Mouse (Mus musculus) myocyte (in vitro differentiated cells): ENCODE data around the gene Cd9.

ENCODE experiments used
- E2F4 ChIP-seq: IDR thresholded peaks from one replicate; pipeline ENCODE4 v1.6.1; 2011; ENCODE audit warnings: mild to moderate bottlenecking, control low read depth, moderate library complexity; ENCODE audit not compliant: insufficient read depth
- MAX ChIP-seq: IDR thresholded peaks from one replicate; pipeline ENCODE4 v1.6.1; 2011; ENCODE audit warnings: low read depth, mild to moderate bottlenecking, control low read depth
- MYOD1 ChIP-seq, 3 experiments: IDR thresholded peaks; one replicate each; pipeline ENCODE4 v1.6.1; 2011; ENCODE audit warnings: control low read depth in 2 of 3, low read depth in 2 of 3, mild to moderate bottlenecking in 2 of 3, moderate library complexity in 1 of 3; ENCODE audit not compliant: insufficient read length in 2 of 3, control insufficient read depth in 1 of 3
- MYOG ChIP-seq, 3 experiments: IDR thresholded peaks; one replicate each; pipeline ENCODE4 v1.6.1; 2011; ENCODE audit warnings: control low read depth in 2 of 3, low read depth in 2 of 3, mild to moderate bottlenecking in 2 of 3; ENCODE audit not compliant: insufficient read length in 2 of 3, control insufficient read depth in 1 of 3, insufficient read depth in 1 of 3
- POLR2A ChIP-seq: IDR thresholded peaks from one replicate; pipeline ENCODE4 v1.6.1; 2011; ENCODE audit warnings: low read depth, mild to moderate bottlenecking, control low read depth, moderate library complexity; ENCODE audit not compliant: insufficient read length
- POLR2AphosphoS2 ChIP-seq: IDR thresholded peaks from one replicate; pipeline ENCODE4 v1.6.1; 2011; ENCODE audit warnings: low read depth, control low read depth; ENCODE audit not compliant: insufficient read length
- REST ChIP-seq: IDR thresholded peaks from one replicate; pipeline ENCODE4 v1.6.1; 2011; ENCODE audit warnings: mild to moderate bottlenecking, control low read depth, moderate library complexity; ENCODE audit not compliant: insufficient read depth, insufficient read length
- SRF ChIP-seq: IDR thresholded peaks from one replicate; pipeline ENCODE4 v1.6.1; 2011; ENCODE audit warnings: low read depth; ENCODE audit not compliant: control insufficient read depth, insufficient read length
- TCF12 ChIP-seq: IDR thresholded peaks from one replicate; pipeline ENCODE4 v1.6.1; 2011; ENCODE audit warnings: mild to moderate bottlenecking, control low read depth; ENCODE audit not compliant: poor library complexity, insufficient read depth, severe bottlenecking
- TCF3 ChIP-seq: IDR thresholded peaks from one replicate; pipeline ENCODE4 v1.6.1; 2011; ENCODE audit warnings: low read depth, control low read depth; ENCODE audit not compliant: insufficient read length
- USF1 ChIP-seq: IDR thresholded peaks from one replicate; pipeline ENCODE4 v1.6.1; 2011; ENCODE audit warnings: low read depth, mild to moderate bottlenecking, control low read depth, moderate library complexity

- TF ChIP-seq TCF3: no peak
- TF ChIP-seq POLR2A: no peak
- TF ChIP-seq MAX: no peak
- no peak for TF ChIP-seq POLR2AphosphoS2
- no peak for TF ChIP-seq SRF
- no peak for TF ChIP-seq MYOD1 (IDR thresholded peaks at IDR 0.05; ENCODE audit: control insufficient read depth in 1 of 3, insufficient read length in 2 of 3, low read depth in 2 of 3)
- TF ChIP-seq TCF12: no peak
- no peak for TF ChIP-seq USF1
- TF ChIP-seq MYOG (IDR thresholded peaks at IDR 0.05; ENCODE audit: control insufficient read depth in 1 of 3, insufficient read depth in 1 of 3, insufficient read length in 2 of 3, low read depth in 2 of 3): no peak
- TF ChIP-seq E2F4: no peak
- TF ChIP-seq REST: no peak
These were observed 25.4 kb downstream of the Cd9 start for GRCm38 (mm10) chr6:125469222-125469621.
